Mouse (Mus musculus) adrenal gland, postnatal 0 days (tissue): ENCODE data around the gene Brix1. TPM values are rescaled to one million over a fixed set of nuclear protein-coding genes. Genes with fewer than 3 reads are reported as not detected.

Experiments
- polyA plus RNA-seq: library from polyadenylated mRNA; unstranded; fragments of >200 nt; fragmentation: Nextera tagmentation; extraction: Ambion mirVana; gene quantifications from 2 replicates; pipeline ENCODE4 v1.2.1, GENCODE M21; 2015

The Brix1 gene
- 101 and 129 TPM in 2 replicates for polyA plus RNA-seq

DNA sequence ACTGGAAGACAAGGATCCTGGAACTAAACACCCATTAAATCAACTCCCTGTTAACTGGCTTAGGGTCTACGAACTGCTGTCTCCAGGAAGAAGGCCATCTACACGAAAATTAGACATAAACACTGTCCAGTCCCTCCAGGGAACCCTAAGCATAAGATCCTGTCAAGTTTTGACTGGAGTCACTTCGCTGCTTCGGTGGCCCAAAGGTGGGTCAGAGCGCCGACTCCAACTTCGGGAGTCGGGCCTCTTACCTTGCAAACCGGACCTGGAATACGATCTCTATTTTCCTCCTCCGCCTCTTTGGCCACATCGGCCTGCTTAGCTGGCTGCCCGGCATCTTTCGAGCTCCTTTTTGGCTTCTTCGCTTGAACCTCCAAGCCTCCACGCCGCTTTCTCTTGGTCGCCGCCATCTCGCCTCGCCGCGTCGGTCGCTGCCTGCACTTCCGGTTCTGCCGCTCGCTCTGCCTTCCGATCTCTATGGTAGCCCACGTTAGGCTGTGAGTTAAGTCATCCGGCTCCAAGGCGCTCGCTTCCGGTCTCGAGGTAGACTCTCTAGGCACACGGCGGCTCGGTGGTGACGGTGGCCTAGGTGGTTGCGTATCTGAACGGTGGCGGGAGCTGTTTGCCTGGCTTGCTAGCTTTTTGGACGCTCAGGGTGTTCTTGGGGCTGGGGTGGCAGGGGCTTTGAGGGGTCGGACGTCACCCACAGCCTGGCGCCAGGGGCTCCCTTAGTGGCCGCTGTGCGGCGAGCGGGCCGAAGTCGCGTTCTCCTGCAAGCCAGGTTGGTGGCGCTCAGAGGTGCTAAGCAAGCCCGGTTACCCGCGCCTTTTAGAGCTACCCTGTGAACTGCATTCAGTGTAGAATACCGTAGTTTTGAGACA lies at the start of gene Brix1, which contains the start of gene Rad1:
Gene Brix1, minus strand, starts transcription at position 464 of the 881 bp plus-strand sequence.
Gene Rad1, plus strand, starts transcription at position 535 of the 881 bp plus-strand sequence.

DNA sequence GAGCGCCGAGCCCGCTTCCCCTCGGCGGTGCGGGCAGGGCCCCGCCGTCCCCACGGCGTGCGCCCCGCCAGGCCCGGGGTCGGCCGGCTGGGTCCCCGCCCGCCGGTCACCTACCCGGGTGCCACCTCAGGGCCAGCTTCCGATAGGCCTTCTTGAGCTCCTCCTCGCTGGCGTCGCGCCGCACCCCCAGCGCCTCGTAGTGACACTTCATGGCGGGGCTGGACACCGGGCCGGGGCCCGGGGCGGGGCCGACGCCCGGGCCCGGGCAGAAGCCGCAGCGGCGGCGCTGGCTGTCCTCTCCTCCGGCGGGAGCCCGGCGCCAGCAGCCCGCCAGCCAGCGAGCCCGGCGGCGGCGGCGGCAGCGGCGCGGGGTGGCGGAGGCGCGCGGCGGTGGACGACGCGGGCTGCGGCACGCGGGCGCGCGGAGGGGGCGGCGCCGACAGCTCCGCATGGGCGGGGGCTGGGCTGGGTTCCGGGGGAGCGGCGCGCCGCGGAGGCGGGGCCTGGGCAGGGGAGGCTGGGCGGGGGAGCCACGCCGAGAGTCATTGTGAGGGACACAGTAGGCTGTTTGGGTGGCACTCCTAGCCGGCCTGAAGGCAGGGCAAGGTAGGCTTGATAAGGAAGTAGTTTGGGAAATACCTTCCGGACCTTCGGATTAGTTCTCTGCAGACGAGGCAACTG lies 15.5 kb downstream of the Brix1 start, which contains the start of gene Dnajc21:
Gene Dnajc21, minus strand, starts transcription at position 366 of the 681 bp plus-strand sequence.

Other genes with a start within 250 kb of the Brix1 start
- 0.61 TPM in 1 of 2 replicates, not detected in the other for gene Gm21973, start 160.6 kb downstream of the Brix1 start, polyA plus RNA-seq
- 1.0 and 1.6 TPM in 2 replicates for gene Agxt2, start 127.4 kb downstream of the Brix1 start, polyA plus RNA-seq
- gene Dnajc21, start 15.4 kb downstream of the Brix1 start, polyA plus RNA-seq, result 10.7 and 15.3 TPM in 2 replicates
- 18.2 and 23.4 TPM in 2 replicates for gene Rad1, start 71 bp upstream of the Brix1 start, polyA plus RNA-seq
- not detected in 2 replicates for gene Ttc23l, start 72.7 kb upstream of the Brix1 start, polyA plus RNA-seq
- 11.4 and 17.7 TPM in 2 replicates for gene Rai14, start 228.7 kb upstream of the Brix1 start, polyA plus RNA-seq